Mouse (Mus musculus) ZHBTc4 (cell line): Measurements from ENCODE around the gene Khdc1a.

Source experiments
- DNase-seq: peaks from one replicate; pipeline ENCODE4 v3.0.0-alpha.2; 2011; ENCODE audit warnings: low read depth, low spot score

The Khdc1a gene

DNA sequence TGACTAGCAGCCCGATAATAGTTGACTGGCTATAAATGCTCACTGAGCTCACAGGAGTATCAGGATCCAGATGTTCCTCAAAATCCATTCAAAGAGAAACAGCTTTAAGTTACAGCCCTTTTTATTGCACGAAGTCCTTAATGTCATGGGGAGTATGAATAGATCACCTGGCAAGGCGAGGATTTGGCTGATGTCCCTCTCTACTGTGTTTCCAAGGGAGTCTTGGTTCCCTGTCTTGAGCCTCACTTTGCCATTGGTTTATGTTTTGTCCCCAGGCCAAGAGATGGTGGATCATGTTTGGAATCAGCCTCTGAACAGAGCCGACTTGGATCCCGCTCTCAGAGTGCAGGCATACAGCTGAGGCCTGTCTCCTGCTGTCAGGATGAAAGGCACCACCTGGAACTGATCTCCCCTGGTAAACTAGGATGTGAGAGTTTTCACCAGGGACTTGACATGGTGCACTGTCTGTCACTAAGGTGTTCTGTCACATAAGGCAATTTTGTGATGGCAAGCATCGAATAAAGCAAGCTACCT lies 41.8 kb downstream of the Khdc1a start:
- DNase-seq: no peak
